Mouse (Mus musculus): ENCODE measurements around the gene Olfr64.

The Olfr64 gene

GRCm38 (mm10) chr7:103894385-103894784, at the start of gene Olfr64:
Olfr64 (minus strand) TSS chr7:103894485.
- no peak for DNase-seq (ENCODE audit: inconsistent ontology term)

GRCm38 (mm10) chr7:103942730-103943129, 48.4 kb upstream of the Olfr64 start:
- no peak for DNase-seq (ENCODE audit: inconsistent ontology term)

GRCm38 (mm10) chr7:103934264-103934663, 40.0 kb upstream of the Olfr64 start, which contains the start of gene Olfr632:
Olfr632 (plus strand) TSS chr7:103934347.
- DNase-seq (ENCODE audit: inconsistent ontology term): no peak

GRCm38 (mm10) chr7:103928525-103928924, 34.2 kb upstream of the Olfr64 start, which contains the start of gene Olfr631:
Olfr631 (plus strand) TSS chr7:103928825.
- no peak for DNase-seq (ENCODE audit: inconsistent ontology term)

- no peak for DNase-seq (ENCODE audit: inconsistent ontology term)
Measured at GRCm38 (mm10) chr7:103915338-103915737, 21.1 kb upstream of the Olfr64 start.

- no peak for DNase-seq (ENCODE audit: inconsistent ontology term)
Measured at GRCm38 (mm10) chr7:103912969-103913511, 18.8 kb upstream of the Olfr64 start.

- DNase-seq (ENCODE audit: inconsistent ontology term): no peak
Measured at GRCm38 (mm10) chr7:103910047-103910446, 15.8 kb upstream of the Olfr64 start.

GRCm38 (mm10) chr7:103903187-103903586, 8.9 kb upstream of the Olfr64 start, which contains the start of gene Olfr65:
Olfr65 (plus strand) TSS chr7:103903487.
- DNase-seq (ENCODE audit: inconsistent ontology term): no peak

GRCm38 (mm10) chr7:103886152-103886551, 8.1 kb downstream of the Olfr64 start, which contains the start of gene Olfr66:
Olfr66 (minus strand) TSS chr7:103886252.
- no peak for DNase-seq (ENCODE audit: inconsistent ontology term)

- DNase-seq (ENCODE audit: inconsistent ontology term): no peak
Measured at GRCm38 (mm10) chr7:103877093-103877492, 17.2 kb downstream of the Olfr64 start.

GRCm38 (mm10) chr7:103874451-103874850, 19.8 kb downstream of the Olfr64 start:
- no peak for DNase-seq (ENCODE audit: inconsistent ontology term)

GRCm38 (mm10) chr7:103873064-103873463, 21.2 kb downstream of the Olfr64 start:
- no peak for DNase-seq (ENCODE audit: inconsistent ontology term)

- DNase-seq (ENCODE audit: inconsistent ontology term): no peak
Measured at GRCm38 (mm10) chr7:103870667-103871066, 23.6 kb downstream of the Olfr64 start.

- no peak for DNase-seq (ENCODE audit: inconsistent ontology term)
Measured at GRCm38 (mm10) chr7:103865716-103866115, 28.6 kb downstream of the Olfr64 start.

- no peak for DNase-seq (ENCODE audit: inconsistent ontology term)
Measured at GRCm38 (mm10) chr7:103861531-103861930, 32.8 kb downstream of the Olfr64 start.

GRCm38 (mm10) chr7:103860855-103861254, 33.4 kb downstream of the Olfr64 start:
- DNase-seq (ENCODE audit: inconsistent ontology term): no peak

GRCm38 (mm10) chr7:103859076-103859475, 35.2 kb downstream of the Olfr64 start:
- DNase-seq (ENCODE audit: inconsistent ontology term): no peak

- DNase-seq (ENCODE audit: inconsistent ontology term): no peak
Measured at GRCm38 (mm10) chr7:103854669-103855068, 39.6 kb downstream of the Olfr64 start.

GRCm38 (mm10) chr7:103853090-103853489, 41.2 kb downstream of the Olfr64 start, which contains the start of gene Hbb-y:
Hbb-y (minus strand) TSS chr7:103853216.
- no peak for DNase-seq (ENCODE audit: inconsistent ontology term)

- no peak for DNase-seq (ENCODE audit: inconsistent ontology term)
Measured at GRCm38 (mm10) chr7:103844525-103845325, 49.6 kb downstream of the Olfr64 start.

GRCm38 (mm10) chr7:103843034-103843433, 51.3 kb downstream of the Olfr64 start, which contains the start of gene Hbb-bh1:
Hbb-bh1 (minus strand) TSS chr7:103843164.
- DNase-seq (ENCODE audit: inconsistent ontology term): no peak

- DNase-seq (ENCODE audit: inconsistent ontology term): no peak
Measured at GRCm38 (mm10) chr7:103840268-103840667, 54.0 kb downstream of the Olfr64 start, which contains the start of gene Hbb-bh2. Hbb-bh2 (minus strand) TSS chr7:103840520.

Data from Muller cell, postnatal 12 days (primary cell).